ENCODE assay signal across 8 mouse cellular contexts in genomic region chr4:55240450-55240849, GRCm38 (mm10).
DNase-seq lines count a peak whose midpoint lies in the region; ATAC-seq and TF ChIP-seq lines count a peak whose summit lies in the region.

No protein-coding gene starts in this region.

- TF ChIP-seq CTCF in left cerebral cortex, adult 2 months (IDR thresholded peaks at IDR 0.05): peak; percentile 97
- peak; percentile 89; the same call in 1 of the 2 replicates for TF ChIP-seq CTCF in small intestine, adult 2 months (IDR thresholded peaks at IDR 0.05; ENCODE audit: extremely low read depth, insufficient read length, insufficient replicate concordance, low read depth, low read length)

- intact Hi-C loops in left cerebral cortex, adult 2 months (cut with DNase I): loop anchor here (1.0 to 10.0 kb wide), 3 partner anchors 296 to 1356 kb away; partner anchors contain the start of gene Zfp462

- H3K27me3 ChIP-seq in hindbrain, embryonic 15.5 days: no peaks in the 10 kb centered on the region
- peaks cover 12% of the 10 kb centered on the region; the same call in 1 of the 2 replicates for H3K27me3 ChIP-seq in midbrain, embryonic 12.5 days
- no peaks in the 10 kb centered on the region for H3K27me3 ChIP-seq in small intestine, adult 2 months (ENCODE audit: control insufficient read depth, insufficient read depth, low read length)

- no peak for TF ChIP-seq POLR2A in small intestine, adult 2 months (IDR thresholded peaks at IDR 0.05; ENCODE audit: low read depth, low read length)

- H3K9me3 ChIP-seq in hindbrain, embryonic 15.5 days: no peaks in the 10 kb centered on the region
- no peaks in the 10 kb centered on the region for H3K9me3 ChIP-seq in midbrain, embryonic 12.5 days

- H3K4me1 ChIP-seq in hindbrain, embryonic 15.5 days (replicated peaks): peaks cover 5% of the 10 kb centered on the region; the same call in 1 of the 2 replicates
- peaks cover 15% of the 10 kb centered on the region for H3K4me1 ChIP-seq in midbrain, embryonic 12.5 days
- no peaks in the 10 kb centered on the region for H3K4me1 ChIP-seq in small intestine, adult 2 months (ENCODE audit: control insufficient read depth, insufficient read depth, insufficient read length, low read length)

- peak; percentile 85 for DNase-seq in R1 (ENCODE audit: low read depth, low spot score)
- DNase-seq in cerebellum, adult 8-10 months: peak; percentile 66
- peak; percentile 33 to 74 for DNase-seq in frontal cortex, postnatal 14 days (ENCODE audit: low spot score in 2 of 2)
- peak; percentile 69 to 85 for DNase-seq in left cerebral cortex, adult 2 months (ENCODE audit: extremely low spot score in 1 of 2, low spot score in 2 of 2)

- H3K27ac ChIP-seq in hindbrain, embryonic 15.5 days (replicated peaks): no peak overlapping the region
- no peak overlapping the region for H3K27ac ChIP-seq in left cerebral cortex, adult 2 months
- H3K27ac ChIP-seq in midbrain, embryonic 12.5 days (replicated peaks): no peak overlapping the region
- H3K27ac ChIP-seq in small intestine, adult 2 months (ENCODE audit: insufficient read depth, low read depth, low read length): no peak overlapping the region

- no peak overlapping the region for H3K4me3 ChIP-seq in hindbrain, embryonic 15.5 days
- no peak overlapping the region for H3K4me3 ChIP-seq in left cerebral cortex, adult 2 months
- H3K4me3 ChIP-seq in midbrain, embryonic 12.5 days: no peak overlapping the region
- H3K4me3 ChIP-seq in small intestine, adult 2 months (ENCODE audit: low read depth, low read length): no peak overlapping the region

- H3K36me3 ChIP-seq in hindbrain, embryonic 15.5 days: no peaks in the 10 kb centered on the region
- no peaks in the 10 kb centered on the region for H3K36me3 ChIP-seq in midbrain, embryonic 12.5 days
- H3K36me3 ChIP-seq in small intestine, adult 2 months (ENCODE audit: control insufficient read depth, insufficient read depth, low read length): no peaks in the 10 kb centered on the region

- peak; percentile 51; the same call in 1 of the 2 replicates for ATAC-seq in hindbrain, embryonic 15.5 days (ENCODE audit: low FRiP score, low read depth)
- ATAC-seq in midbrain, embryonic 12.5 days (ENCODE audit: low FRiP score, low read depth): peak; percentile 65; the same call in 1 of the 2 replicates
- no peak for ATAC-seq in erythroid progenitor cell, adult 5-6 weeks (replicated peaks; ENCODE audit: low FRiP score, poor library complexity, severe bottlenecking)

- H3K9ac ChIP-seq in hindbrain, embryonic 15.5 days: no peak overlapping the region
- H3K9ac ChIP-seq in midbrain, embryonic 12.5 days (replicated peaks): no peak overlapping the region

- WGBS in hindbrain, embryonic 15.5 days: 5% methylated on average over 7 of the region's 7 CpGs
- WGBS in midbrain, embryonic 12.5 days: 1% methylated on average over 7 of the region's 7 CpGs
- 4% methylated on average over 7 of the region's 7 CpGs for WGBS in small intestine, adult 2 months

- no peak overlapping the region for H3K4me2 ChIP-seq in hindbrain, embryonic 15.5 days
- H3K4me2 ChIP-seq in midbrain, embryonic 12.5 days (replicated peaks): no peak overlapping the region
